Mouse (Mus musculus): ENCODE results near the gene Lrrc1.

GRCm38 (mm10) chr9:77419501-77420199 is 125.0 kb downstream of the Lrrc1 start:
- TF ChIP-seq POU5F1 (IDR thresholded peaks at IDR 0.05; ENCODE audit: borderline replicate concordance, low read length): no peak
- no peak for TF ChIP-seq CTCF (conservative IDR thresholded peaks at IDR 0.05; ENCODE audit: low read length)
- no peak for TF ChIP-seq NANOG (IDR thresholded peaks at IDR 0.05; ENCODE audit: borderline replicate concordance, low read length)
